Mouse (Mus musculus) liver, postnatal 0 days (tissue): ENCODE results near the gene Ift57.

Experiments used
- CTCF ChIP-seq: sonication (generic); IDR thresholded peaks from 2 replicates; pipeline ENCODE4 v1.5.1; 2016; ENCODE audit warnings: antibody characterized with exemption, low read depth
- EP300 ChIP-seq: IDR thresholded peaks from 2 replicates; pipeline ENCODE4 v1.6.1; 2016; ENCODE audit warnings: antibody characterized with exemption, low read depth, mild to moderate bottlenecking

GRCm38 (mm10) chr16:49814419-49814818, 115.4 kb downstream of the Ift57 start:
- TF ChIP-seq CTCF (no peak), EP300 (no peak)
